Mouse (Mus musculus) midbrain, embryonic 16.5 days (tissue): ENCODE data around the gene Clmn. TPM values are rescaled to one million over a fixed set of nuclear protein-coding genes. Genes with fewer than 3 reads are reported as not detected.

ENCODE experiments used
- ATAC-seq: fragments of 200-750 bp; cut with Nextera tagmentation; 2 replicates; pipeline ENCODE4 v1.8.0; 2017; ENCODE audit warnings: moderate TSS enrichment
- H3K27ac ChIP-seq: fragments of 300-500 bp; sonication (generic); 2 replicates; pipeline ENCODE4 v1.5.1; 2014; ENCODE audit warnings: mild to moderate bottlenecking, low read length, mixed read lengths
- H3K27me3 ChIP-seq: fragments of 300-500 bp; sonication (generic); 2 replicates; pipeline ENCODE4 v1.6.1; 2014; ENCODE audit warnings: low read depth, low read length, mixed read lengths; ENCODE audit not compliant: control insufficient read depth, insufficient read depth
- H3K36me3 ChIP-seq: fragments of 300-500 bp; sonication (generic); 2 replicates; pipeline ENCODE4 v1.6.1; 2014; ENCODE audit warnings: mild to moderate bottlenecking, low read length, moderate library complexity, mixed read lengths; ENCODE audit not compliant: control insufficient read depth, insufficient read depth
- H3K4me1 ChIP-seq: fragments of 300-500 bp; sonication (generic); 2 replicates; pipeline ENCODE4 v1.6.1; 2014; ENCODE audit warnings: mild to moderate bottlenecking, low read length, mixed read lengths; ENCODE audit not compliant: control insufficient read depth, insufficient read depth
- H3K4me2 ChIP-seq: fragments of 300-500 bp; sonication (generic); 2 replicates; pipeline ENCODE4 v1.6.1; 2014; ENCODE audit warnings: mild to moderate bottlenecking, low read length, mixed read lengths
- H3K4me3 ChIP-seq: fragments of 300-500 bp; sonication (generic); 2 replicates; pipeline ENCODE4 v1.5.1; 2014; ENCODE audit warnings: low read depth, mild to moderate bottlenecking, low read length, moderate library complexity, mixed read lengths
- H3K9ac ChIP-seq: fragments of 300-500 bp; sonication (generic); 2 replicates; pipeline ENCODE4 v1.6.1; 2014; ENCODE audit warnings: low read depth, low read length, mixed read lengths
- H3K9me3 ChIP-seq: fragments of 300-500 bp; sonication (generic); replicated peaks from 2 replicates; pipeline ENCODE4 v1.6.1; 2014; ENCODE audit warnings: mild to moderate bottlenecking, low read length, mixed read lengths; ENCODE audit not compliant: control insufficient read depth, poor library complexity, severe bottlenecking
- WGBS: fragments of 180-500 bp; shearing (Covaris S2); extraction: QIAGEN DNeasy Blood & Tissue Kit; methylation state at CpG from one replicate; pipeline ENCODE4 v1.1.7; 2014; 5-methylcytosine and 5-hydroxymethylcytosine counted together
- polyA plus RNA-seq: library from polyadenylated mRNA; unstranded; fragments of >200 nt; fragmentation: Nextera tagmentation; extraction: Ambion mirVana; gene quantifications from 2 replicates; pipeline ENCODE4 v1.2.1, GENCODE M21; 2015

Gene Clmn
- polyA plus RNA-seq, 1 experiment from 2014 or later, result 0.97 TPM

DNA sequence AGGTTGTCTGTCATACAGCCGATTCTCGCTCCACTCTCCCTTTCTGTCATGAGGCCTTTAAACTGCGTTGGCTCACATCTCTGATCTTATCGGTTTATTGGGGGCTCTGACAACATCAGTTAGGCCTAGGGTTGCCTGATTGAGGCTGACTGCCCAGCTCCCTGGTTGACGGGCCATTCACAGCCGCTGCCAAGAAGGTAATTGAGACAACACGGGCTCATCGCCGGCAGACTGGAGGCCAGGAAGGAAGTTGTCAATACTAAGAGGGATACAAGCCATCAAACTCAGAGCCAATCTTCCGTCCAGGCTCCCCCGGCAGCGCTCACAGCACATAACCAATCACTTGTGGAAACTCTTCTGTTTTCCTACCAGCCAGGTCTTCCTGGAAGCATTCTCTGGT is 71.4 kb downstream of the Clmn start:
- no peak overlapping the region for H3K4me3 ChIP-seq
- H3K9me3 ChIP-seq, result no peaks in the 10 kb centered on the region; the same call in 1 of the 2 replicates
- 70% methylated on average over 12 of the region's 12 CpGs for WGBS
- H3K4me1 ChIP-seq, result no peaks in the 10 kb centered on the region
- ATAC-seq, result no peak
- H3K27me3 ChIP-seq, result no peaks in the 10 kb centered on the region
- H3K4me2 ChIP-seq, result no peak overlapping the region
- peaks cover 3% of the 10 kb centered on the region; the same call in 1 of the 2 replicates for H3K36me3 ChIP-seq
- no peak overlapping the region for H3K9ac ChIP-seq
- no peak overlapping the region for H3K27ac ChIP-seq

DNA sequence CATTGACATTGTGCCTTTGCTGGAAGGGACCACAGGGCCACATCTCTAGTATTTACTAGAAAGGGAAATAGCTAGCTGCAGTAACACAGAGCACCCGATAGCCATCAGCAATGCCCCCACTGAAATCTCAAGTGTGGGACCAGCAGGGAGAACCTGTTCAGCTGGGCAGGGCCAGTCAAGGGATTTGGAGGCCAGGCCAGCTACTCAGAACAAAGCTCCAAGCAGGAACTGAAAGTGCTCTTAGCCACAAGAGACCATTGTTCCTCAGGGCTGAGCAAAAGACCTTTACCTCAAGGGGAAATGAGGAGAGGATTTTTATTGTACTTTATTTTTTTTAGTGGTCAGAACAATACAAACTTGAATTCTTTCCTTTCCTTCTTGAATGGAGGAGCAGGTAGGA is 87.3 kb downstream of the Clmn start:
- Histone ChIP-seq H3K9me3 (no peaks in the 10 kb centered on the region), H3K4me2 (no peak overlapping the region), H3K9ac (no peak overlapping the region), H3K36me3 (peaks cover 4% of the 10 kb centered on the region), H3K27me3 (no peaks in the 10 kb centered on the region), H3K27ac (no peak overlapping the region), H3K4me3 (no peak overlapping the region), H3K4me1 (no peaks in the 10 kb centered on the region)
- ATAC-seq, result no peak
- 80% methylated on average over 1 of the region's 1 CpGs for WGBS

DNA sequence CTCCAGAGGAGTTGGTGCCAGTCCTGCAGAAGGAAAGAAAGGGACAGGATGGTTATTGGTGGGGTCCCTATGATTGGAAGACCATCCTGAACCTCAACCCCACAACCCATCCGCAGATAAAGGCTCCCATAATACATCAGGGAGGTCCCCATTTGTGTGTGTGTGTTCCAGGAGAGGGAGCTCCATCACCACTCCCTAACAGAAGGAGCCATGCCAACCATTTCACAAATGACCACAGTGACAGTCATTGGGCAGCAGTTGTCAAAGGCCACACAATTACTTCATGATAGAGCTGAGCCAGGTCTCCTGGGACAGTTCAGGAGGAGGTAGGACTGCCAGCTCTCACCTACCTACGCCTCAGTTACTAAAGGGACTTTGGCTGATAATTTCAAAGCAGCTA is 92.9 kb downstream of the Clmn start:
- Histone ChIP-seq H3K27ac (no peak overlapping the region), H3K9ac (no peak overlapping the region), H3K4me1 (no peaks in the 10 kb centered on the region), H3K36me3 (no peaks in the 10 kb centered on the region), H3K4me2 (no peak overlapping the region), H3K4me3 (no peak overlapping the region), H3K9me3 (no peaks in the 10 kb centered on the region), H3K27me3 (no peaks in the 10 kb centered on the region)
- ATAC-seq, result no peak
- 82% methylated on average over 2 of the region's 2 CpGs for WGBS

DNA sequence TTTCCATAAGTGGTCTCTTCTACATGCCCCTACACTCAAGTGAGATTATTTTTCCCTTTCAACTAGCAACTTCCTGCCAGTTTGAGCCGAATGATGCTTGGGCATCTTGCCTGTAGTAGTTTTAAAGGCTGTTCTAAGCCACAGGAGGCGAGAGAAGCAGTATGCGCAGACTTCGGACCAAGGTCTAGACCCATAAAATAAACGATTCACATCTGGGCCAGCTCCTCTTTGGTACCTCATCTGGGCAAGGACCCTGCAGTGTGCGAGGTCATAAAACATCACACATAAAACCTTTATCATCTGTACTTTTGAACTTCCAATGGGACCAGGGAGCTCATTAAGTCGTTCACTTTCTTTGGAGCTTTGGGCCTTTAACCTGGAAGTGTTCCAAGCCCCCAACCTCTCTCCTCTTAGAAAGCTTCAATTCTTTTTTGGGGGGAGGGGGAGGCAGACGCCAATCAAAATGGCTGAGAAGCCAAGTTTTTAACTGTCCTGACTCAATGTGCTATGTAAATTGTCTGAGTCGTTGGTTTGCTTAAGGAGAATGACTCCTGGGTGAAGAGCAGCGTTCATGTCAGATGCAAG is 95.6 kb downstream of the Clmn start:
- H3K27ac ChIP-seq, result no peak overlapping the region
- H3K4me1 ChIP-seq, result no peaks in the 10 kb centered on the region
- H3K27me3 ChIP-seq, result no peaks in the 10 kb centered on the region
- 63% methylated on average over 10 of the region's 10 CpGs for WGBS
- no peaks in the 10 kb centered on the region for H3K9me3 ChIP-seq
- no peak overlapping the region for H3K4me2 ChIP-seq
- H3K36me3 ChIP-seq, result no peaks in the 10 kb centered on the region
- ATAC-seq, result no peak
- no peak overlapping the region for H3K4me3 ChIP-seq
- H3K9ac ChIP-seq, result no peak overlapping the region

DNA sequence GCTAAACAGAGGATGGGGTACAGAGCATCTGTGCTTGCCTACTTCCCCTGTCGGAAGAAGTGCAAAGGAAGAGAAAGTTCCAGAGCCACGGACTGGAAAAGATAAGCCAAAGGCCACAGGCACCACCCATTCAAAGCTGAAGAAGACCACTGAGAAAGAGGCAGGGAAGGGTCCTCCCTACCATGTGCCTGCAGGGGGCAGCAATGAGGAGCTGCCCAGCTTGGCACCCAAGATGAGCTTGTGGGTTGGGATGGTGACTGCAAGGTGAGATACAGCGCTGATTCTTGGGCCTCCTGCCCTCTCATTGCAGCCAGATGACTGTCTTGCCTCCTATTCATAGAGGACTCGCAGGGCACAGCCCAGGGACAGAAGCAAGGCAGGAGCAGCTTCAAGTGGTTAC is 97.7 kb downstream of the Clmn start:
- H3K4me1 ChIP-seq, result no peaks in the 10 kb centered on the region
- 86% methylated on average over 4 of the region's 4 CpGs for WGBS
- ATAC-seq, result no peak

DNA sequence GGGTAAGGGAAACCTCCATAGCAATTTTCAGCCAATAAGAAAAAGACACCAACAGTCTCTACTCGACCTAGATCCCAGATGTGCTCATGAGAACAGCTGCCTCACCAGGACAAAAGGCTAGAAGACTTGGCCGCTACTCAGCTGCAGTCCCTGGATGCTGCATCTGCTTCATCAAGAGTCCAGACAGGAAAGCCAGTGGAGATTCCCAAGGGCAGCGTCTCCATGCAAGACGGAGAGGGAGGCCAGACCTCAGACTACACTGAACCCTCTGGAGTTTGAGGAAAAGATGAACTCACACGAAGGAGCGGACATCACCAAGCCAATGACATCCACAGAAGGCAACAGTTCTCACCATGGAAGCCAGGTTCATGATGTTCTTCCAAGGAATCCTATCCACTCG is 99.1 kb downstream of the Clmn start:
- Histone ChIP-seq H3K27me3 (no peaks in the 10 kb centered on the region), H3K4me1 (no peaks in the 10 kb centered on the region), H3K9me3 (no peaks in the 10 kb centered on the region), H3K27ac (no peak overlapping the region), H3K9ac (no peak overlapping the region), H3K4me3 (no peak overlapping the region), H3K4me2 (no peak overlapping the region), H3K36me3 (no peaks in the 10 kb centered on the region)
- 85% methylated on average over 7 of the region's 7 CpGs for WGBS
- ATAC-seq, result no peak

More for the DNA sequence above, 97.7 kb downstream of the Clmn start:
- Histone ChIP-seq H3K4me3 (no peak overlapping the region), H3K9ac (no peak overlapping the region), H3K4me2 (no peak overlapping the region), H3K27me3 (no peaks in the 10 kb centered on the region), H3K27ac (no peak overlapping the region), H3K36me3 (no peaks in the 10 kb centered on the region), H3K9me3 (no peaks in the 10 kb centered on the region)

DNA sequence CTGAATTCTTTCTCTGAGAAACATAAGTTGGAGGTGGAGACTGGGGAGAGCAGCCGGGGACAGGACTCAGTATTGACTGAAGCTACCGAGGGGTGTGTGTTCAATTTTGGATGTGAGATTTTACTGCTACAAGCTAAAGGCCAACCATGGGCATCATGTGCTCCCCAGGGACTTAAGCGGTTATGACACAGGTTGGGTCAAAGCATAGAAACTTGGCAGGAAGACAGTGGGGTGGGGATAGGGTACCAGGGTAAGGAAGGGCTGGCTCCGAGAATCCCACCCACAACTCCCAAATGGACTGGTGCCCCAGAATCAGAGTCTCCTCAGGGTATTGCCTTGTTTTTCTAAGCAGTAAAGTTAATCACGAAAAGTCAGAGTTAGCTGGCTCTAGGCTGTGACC is 99.8 kb downstream of the Clmn start:
- Histone ChIP-seq H3K4me1 (no peaks in the 10 kb centered on the region), H3K9me3 (no peaks in the 10 kb centered on the region), H3K27ac (no peak overlapping the region), H3K9ac (no peak overlapping the region), H3K4me2 (no peak overlapping the region), H3K36me3 (no peaks in the 10 kb centered on the region), H3K4me3 (no peak overlapping the region), H3K27me3 (no peaks in the 10 kb centered on the region)
- WGBS, result 96% methylated on average over 5 of the region's 5 CpGs
- ATAC-seq, result no peak

DNA sequence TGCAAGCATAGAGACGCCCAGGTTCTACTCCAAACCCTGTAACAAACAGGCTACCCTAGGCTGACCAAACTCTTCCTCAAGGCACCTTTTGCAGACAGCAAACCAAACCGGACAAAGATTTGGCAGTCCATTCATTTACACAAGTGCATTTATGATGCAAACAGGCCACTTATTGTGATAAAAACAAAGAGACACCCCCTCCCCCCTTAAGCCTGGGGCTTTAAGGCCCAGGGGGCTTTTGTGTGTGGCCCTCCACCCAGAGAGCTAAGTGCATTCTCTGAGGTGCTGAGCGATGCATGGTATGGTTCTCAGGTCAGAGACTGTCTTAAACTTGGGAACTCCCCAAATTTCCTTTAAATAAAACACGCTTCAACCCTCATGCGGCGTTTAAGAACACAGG is 101.0 kb downstream of the Clmn start:
- Histone ChIP-seq H3K27me3 (no peaks in the 10 kb centered on the region), H3K9ac (no peak overlapping the region), H3K36me3 (no peaks in the 10 kb centered on the region), H3K27ac (no peak overlapping the region), H3K9me3 (no peaks in the 10 kb centered on the region), H3K4me2 (no peak overlapping the region), H3K4me1 (no peaks in the 10 kb centered on the region), H3K4me3 (no peak overlapping the region)
- whole genome bisulfite sequencing, result 25% methylated on average over 6 of the region's 6 CpGs
- ATAC-seq, result no peak

DNA sequence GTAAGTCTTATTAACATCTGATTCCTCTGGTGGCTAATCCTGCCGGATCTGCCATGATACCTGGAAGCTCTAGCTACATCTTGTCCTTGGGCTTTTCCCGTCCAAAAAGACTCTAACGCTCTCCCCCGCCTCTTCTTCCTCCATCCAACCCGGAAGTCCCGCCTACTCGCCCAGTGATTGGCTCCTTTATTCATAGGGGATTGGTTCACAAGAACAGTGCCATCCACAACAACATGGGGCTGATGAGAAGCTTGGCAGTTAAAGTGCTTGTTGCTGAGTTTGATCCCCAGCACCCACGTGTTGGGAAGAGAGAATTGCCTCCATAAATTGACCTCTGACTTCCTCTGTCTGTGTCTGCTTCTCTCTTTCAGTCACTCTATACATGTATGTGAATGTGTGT is 103.5 kb downstream of the Clmn start:
- no peak overlapping the region for H3K4me3 ChIP-seq
- H3K9me3 ChIP-seq, result no peaks in the 10 kb centered on the region
- H3K27me3 ChIP-seq, result no peaks in the 10 kb centered on the region
- no peak overlapping the region for H3K9ac ChIP-seq
- 92% methylated on average over 8 of the region's 8 CpGs for WGBS
- no peaks in the 10 kb centered on the region for H3K4me1 ChIP-seq
- no peak overlapping the region for H3K4me2 ChIP-seq
- no peak for ATAC-seq
- H3K27ac ChIP-seq, result no peak overlapping the region
- H3K36me3 ChIP-seq, result no peaks in the 10 kb centered on the region
